Mouse (Mus musculus) stomach, postnatal 0 days (tissue): ENCODE data around the gene Rps6kl1. TPM values are rescaled to one million over a fixed set of nuclear protein-coding genes. Genes with fewer than 3 reads are reported as not detected.

ENCODE experiments used
- ATAC-seq: fragments of 200-750 bp; cut with Nextera tagmentation; 2 replicates; pipeline ENCODE4 v1.8.0; 2017; ENCODE audit not compliant: low FRiP score, low TSS enrichment
- DNase-seq: peaks from one replicate; pipeline ENCODE4 v3.0.0-alpha.2; 2016; ENCODE audit warnings: low spot score
- H3K27ac ChIP-seq: fragments of 300-500 bp; sonication (generic); replicated peaks from 2 replicates; pipeline ENCODE4 v1.5.1; 2014; ENCODE audit warnings: mild to moderate bottlenecking, control low read depth
- H3K27me3 ChIP-seq: fragments of 300-500 bp; sonication (generic); 2 replicates; pipeline ENCODE4 v1.6.1; 2014; ENCODE audit warnings: low read length; ENCODE audit not compliant: control insufficient read depth, insufficient read depth
- H3K36me3 ChIP-seq: fragments of 300-500 bp; sonication (generic); 2 replicates; pipeline ENCODE4 v1.6.1; 2014; ENCODE audit warnings: low read length, mixed read lengths; ENCODE audit not compliant: control insufficient read depth, insufficient read depth
- H3K4me1 ChIP-seq: fragments of 300-500 bp; sonication (generic); replicated peaks from 2 replicates; pipeline ENCODE4 v1.6.1; 2014; ENCODE audit warnings: antibody characterized with exemption; ENCODE audit not compliant: control insufficient read depth, insufficient read depth
- H3K4me2 ChIP-seq: fragments of 300-500 bp; sonication (generic); replicated peaks from 2 replicates; pipeline ENCODE4 v1.6.1; 2014; ENCODE audit warnings: low read depth, mild to moderate bottlenecking, control low read depth, moderate library complexity
- H3K4me3 ChIP-seq: fragments of 300-500 bp; sonication (generic); 2 replicates; pipeline ENCODE4 v1.5.1; 2014; ENCODE audit warnings: low read depth, low read length, control low read depth
- H3K9ac ChIP-seq: fragments of 300-500 bp; sonication (generic); 2 replicates; pipeline ENCODE4 v1.6.1; 2014; ENCODE audit warnings: mild to moderate bottlenecking, low read length, control low read depth, mixed read lengths
- H3K9me3 ChIP-seq: fragments of 300-500 bp; sonication (generic); 2 replicates; pipeline ENCODE4 v1.6.1; 2016; ENCODE audit warnings: low read length; ENCODE audit not compliant: control insufficient read depth
- CTCF ChIP-seq: IDR thresholded peaks from 2 replicates; pipeline ENCODE4 v1.5.1; 2016; ENCODE audit warnings: antibody characterized with exemption, low read depth, mild to moderate bottlenecking, moderate library complexity
- EP300 ChIP-seq: optimal IDR thresholded peaks from 2 replicates; pipeline ENCODE3; 2016; ENCODE audit warnings: antibody characterized with exemption
- WGBS: fragments of 180-500 bp; shearing (Covaris S2); extraction: QIAGEN DNeasy Blood & Tissue Kit; methylation state at CpG from one replicate; pipeline ENCODE4 v1.1.7; 2014; 5-methylcytosine and 5-hydroxymethylcytosine counted together
- polyA plus RNA-seq: library from polyadenylated mRNA; unstranded; fragments of >200 nt; fragmentation: Nextera tagmentation; extraction: Ambion mirVana; gene quantifications from 2 replicates; pipeline ENCODE4 v1.2.1, GENCODE M21; 2015

Rps6kl1 gene
- polyA plus RNA-seq, 1 experiment from 2014 or later, result 0.65 TPM

DNA sequence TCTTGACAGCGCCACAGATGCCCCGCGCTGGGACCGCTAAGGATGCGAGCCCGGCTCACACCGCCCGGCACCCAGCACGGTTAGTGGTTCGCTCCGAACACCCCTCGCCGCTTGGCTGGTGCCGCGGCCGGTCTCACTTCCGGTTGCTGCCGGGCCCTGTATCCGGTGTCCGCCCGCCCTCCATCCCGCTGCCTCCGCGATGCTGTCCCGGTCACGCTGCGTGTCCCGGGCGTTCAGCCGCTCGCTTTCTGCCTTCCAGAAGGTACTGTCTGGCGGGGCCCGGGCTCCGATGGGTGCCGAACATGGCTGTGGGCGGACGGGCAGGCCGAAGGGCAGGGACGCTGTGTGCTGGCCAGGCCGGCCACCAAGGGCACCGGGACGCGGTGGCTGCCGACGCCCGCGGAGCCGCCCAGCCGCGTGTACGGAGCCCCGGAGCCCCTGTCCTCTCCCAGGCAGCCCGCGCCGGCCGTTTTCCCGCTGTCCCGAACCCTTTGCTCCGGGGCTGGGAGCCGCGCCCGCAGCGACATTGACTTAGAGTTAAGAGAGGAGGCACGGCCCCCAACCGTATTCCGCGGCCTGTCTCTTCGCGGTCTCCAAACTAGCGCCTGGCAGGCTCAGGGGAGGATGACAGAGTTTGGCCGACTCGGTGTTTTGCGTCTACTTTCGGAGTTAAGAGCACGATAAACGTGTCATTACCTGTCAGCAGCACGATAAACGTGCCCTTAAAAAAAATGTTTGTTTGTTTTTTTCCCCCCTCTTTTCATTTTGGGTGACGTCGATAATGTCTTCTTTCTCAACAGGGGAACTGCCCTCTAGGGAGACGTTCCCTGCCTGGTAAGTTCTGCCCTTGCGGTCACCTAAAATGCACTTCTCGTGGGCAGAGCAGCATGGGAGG is 40.1 kb downstream of the Rps6kl1 start, which contains the start of the genes Prox2 and Dlst:
Prox2 (minus strand) TSS at position 62 of the 895 bp plus-strand sequence.
Dlst (plus strand) TSS at position 136 of the 895 bp plus-strand sequence.
- ATAC-seq, result peak; percentile 97
- H3K9me3 ChIP-seq, result no peaks in the 10 kb centered on the region
- H3K4me2 ChIP-seq, result peak within 1 kb of the TSS; percentile 85
- H3K27me3 ChIP-seq, result no peaks in the 10 kb centered on the region
- no peak for TF ChIP-seq CTCF
- peak; percentile 21 for TF ChIP-seq EP300
- peaks cover 6% of the 10 kb centered on the region for H3K4me1 ChIP-seq
- H3K36me3 ChIP-seq, result peaks cover 3% of the 10 kb centered on the region; the same call in 1 of the 2 replicates
- peak within 1 kb of the TSS; percentile 92 for H3K27ac ChIP-seq
- under 1% methylated on average over 83 of the region's 83 CpGs for WGBS
- H3K9ac ChIP-seq, result peak within 1 kb of the TSS; percentile 95
- peak; percentile 90 for DNase-seq
- peak within 1 kb of the TSS; percentile 97 for H3K4me3 ChIP-seq

DNA sequence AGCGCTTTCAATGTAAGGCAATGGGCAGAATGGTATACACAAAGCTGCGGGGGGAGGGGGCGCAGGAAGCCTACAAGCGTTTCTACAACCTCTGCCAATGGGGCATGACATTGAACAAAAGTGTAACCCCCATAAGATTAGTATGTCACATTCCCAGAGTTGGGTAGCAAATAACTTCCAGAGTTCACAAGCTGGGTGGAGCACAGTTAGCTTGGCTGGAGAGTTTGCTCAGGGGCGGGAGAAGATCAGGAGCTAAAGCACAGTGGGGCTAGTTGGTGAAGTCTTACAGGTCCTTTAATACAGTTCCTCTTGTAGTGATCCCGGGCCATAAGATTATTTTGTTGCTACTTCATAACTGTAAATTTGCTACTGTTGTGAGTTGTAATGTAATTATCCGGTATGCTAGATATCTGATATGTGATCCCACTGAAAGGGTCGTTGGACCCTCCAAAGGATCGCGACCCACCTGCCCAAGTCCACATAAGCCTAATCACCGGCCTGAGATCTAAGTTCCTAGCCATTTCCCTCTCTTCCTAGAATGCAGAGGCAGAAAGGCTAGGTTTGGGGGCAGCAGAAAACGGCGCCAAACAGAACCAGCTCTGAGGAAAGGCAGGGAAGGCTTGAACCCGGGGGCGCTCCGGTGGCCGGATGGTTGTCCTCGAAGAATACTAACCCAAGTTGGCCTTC is 40.9 kb downstream of the Rps6kl1 start:
- DNase-seq (peak; percentile 27), ATAC-seq (peak; percentile 12; the same call in 1 of the 2 replicates)
- Histone ChIP-seq H3K27ac (peak overlapping the region; percentile 92), H3K4me2 (peak overlapping the region; percentile 85), H3K36me3 (peaks cover 3% of the 10 kb centered on the region; the same call in 1 of the 2 replicates), H3K4me1 (peaks cover 6% of the 10 kb centered on the region), H3K9me3 (no peaks in the 10 kb centered on the region), H3K9ac (peak overlapping the region; percentile 95), H3K27me3 (no peaks in the 10 kb centered on the region), H3K4me3 (peak overlapping the region; percentile 97)
- WGBS, result 8% methylated on average over 18 of the region's 18 CpGs
- TF ChIP-seq CTCF (no peak), EP300 (no peak)

DNA sequence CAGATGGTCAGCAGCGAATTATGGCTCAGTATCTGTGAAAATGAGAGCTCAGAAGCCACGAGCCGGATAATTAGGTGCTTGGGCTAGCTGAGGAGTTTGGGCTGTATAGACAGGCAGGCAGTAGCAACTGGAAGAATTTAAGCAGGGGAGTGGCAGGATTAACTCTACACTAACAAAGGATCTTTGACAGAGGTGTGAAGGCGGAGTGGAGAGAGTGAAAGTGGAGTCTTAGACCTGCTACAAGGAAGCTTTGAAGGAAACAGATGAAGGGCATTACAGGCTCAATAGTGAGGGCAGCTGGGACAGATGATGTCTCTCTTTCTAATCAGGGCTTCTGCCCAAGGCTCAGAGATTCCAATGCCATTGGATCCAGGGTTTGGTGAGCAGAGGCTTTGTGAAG is 41.6 kb downstream of the Rps6kl1 start:
- Histone ChIP-seq H3K27me3 (no peaks in the 10 kb centered on the region), H3K36me3 (no peaks in the 10 kb centered on the region), H3K9ac (no peak overlapping the region), H3K4me1 (peaks cover 6% of the 10 kb centered on the region), H3K9me3 (no peaks in the 10 kb centered on the region), H3K4me3 (no peak overlapping the region), H3K4me2 (no peak overlapping the region), H3K27ac (no peak overlapping the region)
- WGBS, result 43% methylated on average over 4 of the region's 4 CpGs
- TF ChIP-seq EP300, result no peak
- no peak for TF ChIP-seq CTCF
- ATAC-seq (no peak), DNase-seq (no peak)

DNA sequence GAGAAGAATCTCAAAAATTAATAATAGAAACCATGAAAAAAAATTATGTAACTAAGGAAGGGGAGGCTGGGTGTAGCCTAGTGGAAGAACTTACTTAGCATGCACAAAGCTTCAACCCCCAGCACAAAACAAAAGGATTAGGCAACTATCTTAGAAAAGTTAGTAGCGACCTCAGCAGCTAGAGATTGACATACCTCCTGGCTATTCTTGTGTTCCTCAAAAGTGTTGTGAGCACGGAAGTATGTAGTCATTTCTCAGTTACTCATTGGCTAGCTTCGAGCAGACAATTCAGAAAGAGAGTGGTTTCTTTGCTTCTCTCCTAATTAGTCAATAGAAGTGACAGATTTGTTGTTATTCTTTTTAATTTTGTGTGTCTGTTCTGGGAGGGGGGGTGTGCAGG is 42.4 kb downstream of the Rps6kl1 start:
- H3K36me3 ChIP-seq, result no peaks in the 10 kb centered on the region
- 74% methylated on average over 3 of the region's 3 CpGs for WGBS
- H3K9me3 ChIP-seq, result no peaks in the 10 kb centered on the region
- ATAC-seq, result no peak
- no peak overlapping the region for H3K4me2 ChIP-seq
- TF ChIP-seq CTCF, result no peak
- TF ChIP-seq EP300, result no peak
- peaks cover 6% of the 10 kb centered on the region for H3K4me1 ChIP-seq
- no peaks in the 10 kb centered on the region for H3K27me3 ChIP-seq
- H3K4me3 ChIP-seq, result no peak overlapping the region
- DNase-seq, result no peak
- no peak overlapping the region for H3K9ac ChIP-seq
- no peak overlapping the region for H3K27ac ChIP-seq

DNA sequence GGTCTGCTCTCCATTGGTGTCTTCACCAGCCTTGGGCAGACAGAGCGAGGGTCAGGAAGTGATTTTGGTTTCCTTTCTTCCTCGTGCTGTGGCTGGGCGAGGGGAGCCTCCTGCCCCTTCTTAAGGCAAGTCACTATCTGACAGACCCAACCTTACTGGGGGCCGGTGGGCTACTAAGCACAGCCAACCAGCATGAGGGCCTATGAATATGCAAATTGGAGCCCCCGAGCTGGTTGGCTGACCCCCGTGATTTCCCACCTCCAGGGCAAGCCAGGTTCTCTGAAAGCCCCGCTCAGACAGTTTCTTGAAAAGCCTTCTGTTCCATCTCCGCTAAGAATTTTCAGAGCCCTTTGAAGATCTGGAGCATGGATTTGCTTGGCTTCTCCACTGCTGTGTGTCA is 44.8 kb downstream of the Rps6kl1 start:
- no peak for DNase-seq
- WGBS, result 13% methylated on average over 8 of the region's 8 CpGs

More for the DNA sequence above, 44.8 kb downstream of the Rps6kl1 start:
- H3K9ac ChIP-seq, result no peak overlapping the region
- no peak overlapping the region for H3K4me3 ChIP-seq
- no peaks in the 10 kb centered on the region for H3K36me3 ChIP-seq
- no peak for ATAC-seq
- no peaks in the 10 kb centered on the region for H3K4me1 ChIP-seq
- no peak overlapping the region for H3K4me2 ChIP-seq
- no peaks in the 10 kb centered on the region for H3K27me3 ChIP-seq
- H3K27ac ChIP-seq, result no peak overlapping the region
- no peaks in the 10 kb centered on the region for H3K9me3 ChIP-seq
- TF ChIP-seq EP300, result no peak
- TF ChIP-seq CTCF, result no peak
